Mouse (Mus musculus) thymus, postnatal 14 days (tissue): Measurements from ENCODE around the gene Hspbp1.

Experiments
- DNase-seq: peaks from one replicate; pipeline ENCODE4 v3.0.0; 2021

Hspbp1 gene

DNA sequence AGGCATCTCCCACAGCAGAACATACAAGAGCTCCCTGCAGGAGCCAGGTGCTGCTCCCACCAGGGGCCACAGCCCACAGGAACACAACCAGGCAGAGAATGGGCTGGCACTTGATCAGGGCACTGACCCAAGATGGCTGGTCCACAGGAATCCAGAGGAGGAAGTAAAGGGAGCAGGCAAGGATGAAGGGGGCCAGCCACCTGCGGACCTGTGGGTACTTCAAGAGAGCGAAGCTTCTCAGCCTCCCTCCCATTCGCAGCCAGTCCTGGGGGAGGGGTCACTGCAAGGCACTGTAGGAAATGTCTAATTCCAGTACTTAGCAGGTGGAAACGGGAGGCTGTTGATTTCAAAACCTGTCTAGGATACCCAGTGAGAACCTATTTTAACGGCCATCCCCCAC lies 55.3 kb downstream of the Hspbp1 start:
- no peak for DNase-seq

DNA sequence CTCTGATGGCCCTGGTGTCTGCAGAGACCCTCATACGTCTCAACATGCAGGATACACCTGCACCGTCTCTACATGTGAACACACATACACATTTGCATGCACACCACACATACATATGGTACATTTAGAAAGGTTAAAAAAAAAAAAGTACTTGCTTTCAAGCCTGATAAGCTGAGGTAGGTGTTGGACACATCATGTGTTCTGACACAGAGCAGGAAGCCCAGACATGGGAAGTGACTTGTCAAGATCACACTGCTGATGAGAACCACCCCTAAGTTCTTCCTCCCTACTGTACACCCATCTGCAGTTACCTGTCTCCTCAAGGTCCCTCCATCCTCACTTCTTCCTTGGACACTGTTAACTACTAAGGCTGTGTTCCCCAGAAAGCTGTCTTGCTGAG lies 58.9 kb downstream of the Hspbp1 start:
- no peak for DNase-seq

DNA sequence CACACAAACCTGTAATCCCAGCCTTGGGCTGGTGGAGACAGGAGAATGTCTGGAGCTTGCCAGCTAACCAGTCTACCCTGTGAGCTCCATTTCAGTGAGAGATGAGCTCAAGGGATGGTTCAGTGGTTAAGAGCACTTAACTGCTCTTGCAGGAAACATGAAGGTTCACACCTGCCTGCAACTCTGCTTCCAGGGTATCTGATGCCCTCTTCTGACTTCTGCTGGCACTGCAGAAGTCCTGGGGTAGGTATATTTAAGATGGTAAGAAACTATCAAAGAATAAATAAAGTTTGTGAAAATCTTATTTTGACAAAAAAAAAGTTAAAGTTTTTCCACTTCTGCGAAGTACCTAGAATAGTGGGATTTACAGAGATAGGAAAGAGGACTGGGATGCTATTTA lies 60.5 kb downstream of the Hspbp1 start:
- peak; percentile 52 for DNase-seq

DNA sequence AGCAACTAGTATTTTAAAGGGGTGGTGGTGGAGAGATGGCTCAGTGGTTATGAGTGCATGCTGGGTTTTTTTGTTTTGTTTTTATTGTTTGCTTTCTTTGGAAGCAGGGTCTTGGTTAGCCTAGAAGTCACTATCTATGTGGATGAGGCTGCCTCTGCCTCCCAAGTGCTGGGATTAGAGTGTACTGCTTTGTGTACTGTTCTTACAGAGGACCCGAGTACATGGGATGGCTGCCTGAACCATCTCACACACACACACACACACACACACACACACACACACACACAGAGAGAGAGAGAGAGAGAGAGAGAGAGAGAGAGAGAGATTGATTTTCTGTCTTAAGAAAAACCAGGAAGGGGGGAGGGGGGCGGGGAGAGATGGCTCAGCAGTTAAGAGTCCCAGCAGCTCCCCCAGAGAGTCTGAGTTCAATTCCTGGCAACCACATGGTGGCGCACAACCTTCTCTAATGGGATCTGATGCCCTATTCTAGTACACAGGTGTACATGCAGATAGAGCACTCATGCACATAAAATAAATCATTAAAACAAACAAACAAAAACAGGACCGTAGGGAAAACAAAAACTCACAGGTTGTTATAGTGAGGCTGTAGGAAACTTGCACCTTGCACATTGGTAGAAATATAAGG lies 61.2 kb downstream of the Hspbp1 start:
- peak; percentile 83 for DNase-seq

GRCm38 (mm10) chr7:4619979-4620378 lies 64.9 kb downstream of the Hspbp1 start:
- DNase-seq, result peak; percentile 70

GRCm38 (mm10) chr7:4613740-4614403 lies 71.0 kb downstream of the Hspbp1 start:
- peak; percentile 37 for DNase-seq

GRCm38 (mm10) chr7:4612956-4613355 lies 71.9 kb downstream of the Hspbp1 start:
- DNase-seq, result no peak

DNA sequence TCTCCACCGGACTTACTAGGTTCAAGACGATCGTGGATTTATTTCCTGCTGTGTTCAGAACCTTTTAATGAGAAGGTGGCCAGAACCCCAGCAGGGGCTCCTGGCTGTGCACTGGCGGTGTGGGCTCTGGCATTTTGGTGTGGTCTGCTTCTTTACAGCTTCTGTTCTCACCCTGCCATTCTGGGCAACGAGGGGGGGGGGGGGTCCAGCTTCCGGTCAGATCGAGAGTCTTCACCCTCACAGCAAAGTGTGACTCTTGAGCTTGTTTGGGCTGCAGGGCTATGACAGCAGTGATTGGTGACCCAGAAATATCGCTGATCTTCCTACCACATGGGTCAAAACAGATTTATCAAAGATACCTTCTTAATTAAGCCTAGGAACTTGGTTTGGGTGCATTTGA lies 72.5 kb downstream of the Hspbp1 start:
- no peak for DNase-seq

- DNase-seq, result no peak
Observed at GRCm38 (mm10) chr7:4611921-4612341, 72.9 kb downstream of the Hspbp1 start.

DNA sequence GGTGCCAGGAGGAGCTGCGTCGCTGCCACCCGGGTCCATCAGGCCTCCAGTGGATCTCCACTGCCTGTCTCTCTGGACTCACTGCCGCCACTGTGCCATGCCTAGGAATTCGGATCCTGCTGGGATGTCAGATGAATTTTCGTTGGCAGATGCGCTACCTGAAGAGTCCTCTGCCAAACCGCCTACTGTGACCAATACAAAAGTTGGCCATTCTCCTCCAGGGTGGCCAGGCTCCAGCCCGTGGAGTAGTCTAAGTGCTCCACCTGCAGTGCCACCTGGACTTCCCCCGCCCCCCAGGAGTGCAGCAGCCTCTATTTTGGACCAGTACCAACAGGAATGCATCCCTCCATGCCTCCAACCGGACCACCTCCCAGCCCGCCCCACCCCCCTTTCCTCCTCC lies 73.4 kb downstream of the Hspbp1 start:
- DNase-seq, result no peak
